Mouse (Mus musculus) hindbrain, embryonic 12.5 days (tissue): ENCODE measurements at regions not wholly inside any gene's neighbourhood (a gene's known extent, or its start where the extent isn't known, plus 50 kb on each side); places are given as distances from the start of the nearest gene placed in this dataset.
A peak's percentile ranks its signal among the peaks of the same experiment; 100 is the strongest.

Source experiments
- ATAC-seq: fragments of 200-750 bp; cut with Nextera tagmentation; 2 replicates; pipeline ENCODE4 v1.8.0; 2017; ENCODE audit warnings: moderate TSS enrichment; ENCODE audit not compliant: low FRiP score
- H3K27ac ChIP-seq: fragments of 300-500 bp; sonication (generic); 2 replicates; pipeline ENCODE4 v1.5.1; 2016; ENCODE audit warnings: mild to moderate bottlenecking
- H3K27me3 ChIP-seq: fragments of 300-500 bp; sonication (generic); 2 replicates; pipeline ENCODE4 v1.6.1; 2016; ENCODE audit warnings: mild to moderate bottlenecking
- H3K36me3 ChIP-seq: fragments of 300-500 bp; sonication (generic); 2 replicates; pipeline ENCODE4 v1.6.1; 2016; ENCODE audit warnings: mild to moderate bottlenecking
- H3K4me1 ChIP-seq: fragments of 300-500 bp; sonication (generic); 2 replicates; pipeline ENCODE4 v1.6.1; 2016
- H3K4me2 ChIP-seq: fragments of 300-500 bp; sonication (generic); replicated peaks from 2 replicates; pipeline ENCODE4 v1.6.1; 2016; ENCODE audit warnings: mild to moderate bottlenecking
- H3K4me3 ChIP-seq: fragments of 300-500 bp; sonication (generic); 2 replicates; pipeline ENCODE4 v1.5.1; 2016; ENCODE audit warnings: mild to moderate bottlenecking
- H3K9ac ChIP-seq: fragments of 300-500 bp; sonication (generic); 2 replicates; pipeline ENCODE4 v1.6.1; 2016; ENCODE audit warnings: mild to moderate bottlenecking, moderate library complexity
- H3K9me3 ChIP-seq: fragments of 300-500 bp; sonication (generic); replicated peaks from 2 replicates; pipeline ENCODE4 v1.6.1; 2016; ENCODE audit warnings: mild to moderate bottlenecking
- WGBS: fragments of 180-500 bp; shearing (Covaris S2); methylation state at CpG from one replicate; pipeline ENCODE4 v1.1.7; 2016; 5-methylcytosine and 5-hydroxymethylcytosine counted together

GRCm38 (mm10) chr6:11109773-11110172 lies 797.5 kb downstream of the Ndufa4 start:
- ATAC-seq = no peak
- no peaks in the 10 kb centered on the region for H3K9me3 ChIP-seq
- H3K9ac ChIP-seq = no peak overlapping the region
- no peak overlapping the region for H3K4me3 ChIP-seq
- H3K4me2 ChIP-seq = no peak overlapping the region
- H3K27me3 ChIP-seq = no peaks in the 10 kb centered on the region
- H3K36me3 ChIP-seq = no peaks in the 10 kb centered on the region
- H3K4me1 ChIP-seq = peaks cover 3% of the 10 kb centered on the region; the same call in 1 of the 2 replicates
- H3K27ac ChIP-seq = no peak overlapping the region

GRCm38 (mm10) chr6:11108346-11108966 lies 798.8 kb downstream of the Ndufa4 start:
- Histone ChIP-seq H3K4me2 (no peak overlapping the region), H3K4me3 (no peak overlapping the region), H3K27me3 (no peaks in the 10 kb centered on the region), H3K4me1 (peaks cover 3% of the 10 kb centered on the region; the same call in 1 of the 2 replicates), H3K9ac (no peak overlapping the region), H3K36me3 (no peaks in the 10 kb centered on the region), H3K27ac (no peak overlapping the region), H3K9me3 (no peaks in the 10 kb centered on the region)
- peak; percentile 58 for ATAC-seq
- 54% methylated on average over 7 of the region's 7 CpGs for WGBS

GRCm38 (mm10) chr6:11103415-11103814 lies 803.9 kb downstream of the Ndufa4 start:
- no peak overlapping the region; the same call in 1 of the 2 replicates for H3K27ac ChIP-seq
- WGBS = 62% methylated on average over 3 of the region's 3 CpGs
- peak; percentile 40 for ATAC-seq
- H3K4me3 ChIP-seq = no peak overlapping the region
- H3K4me2 ChIP-seq = no peak overlapping the region
- H3K9me3 ChIP-seq = no peaks in the 10 kb centered on the region
- H3K9ac ChIP-seq = no peak overlapping the region
- no peaks in the 10 kb centered on the region for H3K36me3 ChIP-seq
- no peaks in the 10 kb centered on the region for H3K27me3 ChIP-seq
- peaks cover 2% of the 10 kb centered on the region; the same call in 1 of the 2 replicates for H3K4me1 ChIP-seq

- Histone ChIP-seq H3K4me3 (no peak overlapping the region), H3K4me2 (no peak overlapping the region), H3K9me3 (no peaks in the 10 kb centered on the region), H3K36me3 (no peaks in the 10 kb centered on the region), H3K9ac (no peak overlapping the region), H3K27me3 (no peaks in the 10 kb centered on the region), H3K27ac (peak overlapping the region; percentile 55; the same call in 1 of the 2 replicates), H3K4me1 (no peaks in the 10 kb centered on the region)
- WGBS = 59% methylated on average over 3 of the region's 3 CpGs
- peak; percentile 96 for ATAC-seq
Measured at GRCm38 (mm10) chr6:11060961-11061583, 846.2 kb downstream of the Ndufa4 start.
